Mouse (Mus musculus) kidney, postnatal 0 days (tissue): ENCODE results near the gene Teddm1a. TPM values are rescaled to one million over a fixed set of nuclear protein-coding genes. Genes with fewer than 3 reads are reported as not detected.

Source experiments
- ATAC-seq: fragments of 200-750 bp; cut with Nextera tagmentation; replicated peaks from 2 replicates; pipeline ENCODE4 v1.8.0; 2017; ENCODE audit warnings: low read depth, moderate number of reproducible peaks, moderate TSS enrichment, moderate library complexity; ENCODE audit not compliant: low FRiP score
- DNase-seq: peaks from one replicate; pipeline ENCODE4 v3.0.0-alpha.2; 2016; ENCODE audit warnings: low spot score
- H3K27ac ChIP-seq: fragments of 300-500 bp; sonication (generic); 2 replicates; pipeline ENCODE4 v1.5.1; 2014; ENCODE audit warnings: mild to moderate bottlenecking
- H3K27me3 ChIP-seq: fragments of 300-500 bp; sonication (generic); 2 replicates; pipeline ENCODE4 v1.6.1; 2014; ENCODE audit warnings: low read length, mixed read lengths; ENCODE audit not compliant: insufficient read depth
- H3K36me3 ChIP-seq: fragments of 300-500 bp; sonication (generic); 2 replicates; pipeline ENCODE4 v1.6.1; 2014; ENCODE audit warnings: low read length, mixed read lengths; ENCODE audit not compliant: insufficient read depth
- H3K4me1 ChIP-seq: fragments of 300-500 bp; sonication (generic); replicated peaks from 2 replicates; pipeline ENCODE4 v1.6.1; 2014; ENCODE audit warnings: antibody characterized with exemption, low read length, mixed read lengths; ENCODE audit not compliant: insufficient read depth
- H3K4me2 ChIP-seq: fragments of 300-500 bp; sonication (generic); 2 replicates; pipeline ENCODE4 v1.6.1; 2014; ENCODE audit warnings: mild to moderate bottlenecking, low read length, moderate library complexity, mixed read lengths
- H3K4me3 ChIP-seq: fragments of 300-500 bp; sonication (generic); replicated peaks from 2 replicates; pipeline ENCODE4 v1.5.1; 2014; ENCODE audit warnings: low read depth, low read length
- H3K9ac ChIP-seq: fragments of 300-500 bp; sonication (generic); 2 replicates; pipeline ENCODE4 v1.6.1; 2014; ENCODE audit warnings: low read depth, low read length
- H3K9me3 ChIP-seq: fragments of 300-500 bp; sonication (generic); replicated peaks from 2 replicates; pipeline ENCODE4 v1.6.1; 2016; ENCODE audit warnings: low read length, inconsistent platforms, mixed read lengths
- CTCF ChIP-seq: IDR thresholded peaks from 2 replicates; pipeline ENCODE4 v1.5.1; 2016; ENCODE audit warnings: antibody characterized with exemption, low read depth, mild to moderate bottlenecking, moderate library complexity
- WGBS: fragments of 180-500 bp; shearing (Covaris S2); extraction: QIAGEN DNeasy Blood & Tissue Kit; methylation state at CpG from one replicate; pipeline ENCODE4 v1.1.7; 2014; 5-methylcytosine and 5-hydroxymethylcytosine counted together
- microRNA-seq: library from miRNA; unstranded; fragments of <30 nt; microRNA quantifications from one replicate; pipeline ENCODE4, GENCODE M21; 2016
- polyA plus RNA-seq: library from polyadenylated mRNA; unstranded; fragments of >200 nt; fragmentation: Nextera tagmentation; extraction: Ambion mirVana; gene quantifications from 2 replicates; pipeline ENCODE4 v1.2.1, GENCODE M21; 2015

Teddm1a gene
- polyA plus RNA-seq, 1 experiment from 2014 or later = not detected

DNA sequence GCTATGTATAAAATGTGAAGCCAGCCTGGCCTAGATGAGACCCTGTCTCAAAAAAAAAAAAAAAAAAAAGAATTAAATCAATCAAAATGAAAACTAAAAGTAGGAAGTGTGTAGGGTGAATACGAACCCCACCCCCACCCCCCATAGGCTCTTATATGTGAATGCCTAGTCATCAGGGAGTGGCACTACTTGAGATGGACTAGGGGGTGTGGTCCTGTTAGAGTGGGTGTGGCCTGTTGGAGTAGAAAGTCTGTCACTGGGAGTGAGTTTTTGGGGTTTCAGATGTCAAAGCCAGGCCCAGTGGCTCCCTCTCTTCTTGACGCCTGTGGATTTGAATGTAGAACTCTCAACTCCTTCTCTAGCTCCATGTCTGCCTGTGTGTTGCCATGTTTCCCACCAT is 45.5 kb downstream of the Teddm1a start:
- no peak for ATAC-seq
- Histone ChIP-seq H3K9ac (no peak overlapping the region), H3K4me1 (no peaks in the 10 kb centered on the region), H3K27me3 (no peaks in the 10 kb centered on the region), H3K27ac (no peak overlapping the region), H3K9me3 (no peaks in the 10 kb centered on the region), H3K36me3 (no peaks in the 10 kb centered on the region), H3K4me3 (no peak overlapping the region), H3K4me2 (no peak overlapping the region)
- no peak for DNase-seq
- TF ChIP-seq CTCF = no peak
- 100% methylated on average over 2 of the region's 2 CpGs for WGBS

DNA sequence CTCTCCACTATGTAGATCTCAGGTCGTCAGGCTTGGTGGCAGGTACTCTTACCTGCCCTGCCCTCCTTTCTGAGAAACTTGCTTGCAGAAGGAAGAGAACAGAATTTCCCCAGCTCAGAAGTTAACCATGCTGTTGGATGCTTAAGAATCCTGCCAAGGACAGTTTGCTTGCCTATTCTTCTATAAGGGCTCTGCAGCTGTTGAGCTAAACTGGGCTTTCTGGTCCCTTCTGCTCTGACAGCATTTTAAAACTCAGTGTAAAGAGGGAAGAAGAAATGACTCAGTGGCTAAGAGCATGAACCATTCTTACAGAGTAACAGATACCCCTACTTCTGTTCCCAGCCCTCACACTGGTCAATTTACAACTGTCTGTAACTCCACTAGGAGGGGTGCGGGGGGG is 49.4 kb downstream of the Teddm1a start:
- Histone ChIP-seq H3K9me3 (no peaks in the 10 kb centered on the region), H3K36me3 (no peaks in the 10 kb centered on the region), H3K4me1 (no peaks in the 10 kb centered on the region), H3K4me2 (no peak overlapping the region), H3K9ac (no peak overlapping the region), H3K4me3 (no peak overlapping the region), H3K27ac (no peak overlapping the region), H3K27me3 (no peaks in the 10 kb centered on the region)
- 72% methylated on average over 2 of the region's 2 CpGs for WGBS
- ATAC-seq (no peak), DNase-seq (no peak)
- TF ChIP-seq CTCF = no peak

Small RNAs within 50 kb of the gene (microRNA-seq; reads per million reads assigned to microRNA genes)
- 7.6 reads per million, percentile 20 among the genes with 10 or more reads in this experiment for gene Mir8114

Other genes starting within 250 kb of the Teddm1a start
- gene Rgs8, start 238.7 kb upstream of the Teddm1a start, polyA plus RNA-seq = 0.03 and 0.23 TPM in 2 replicates
- gene Rgs16, start 151.4 kb upstream of the Teddm1a start, polyA plus RNA-seq = 4.0 and 5.4 TPM in 2 replicates
- 10.8 TPM in 2 replicates for gene Rnasel, start 142.3 kb upstream of the Teddm1a start, polyA plus RNA-seq
- not detected in 2 replicates for gene Rgsl1, start 47.6 kb upstream of the Teddm1a start, polyA plus RNA-seq
- 0.11 and 0.23 TPM in 2 replicates for gene Teddm1b, start 17.4 kb upstream of the Teddm1a start, polyA plus RNA-seq
- gene Glul, start 8.2 kb downstream of the Teddm1a start, polyA plus RNA-seq = 226 and 230 TPM in 2 replicates
- 0.52 and 0.63 TPM in 2 replicates for gene Teddm2, start 8.5 kb downstream of the Teddm1a start, polyA plus RNA-seq